Mouse (Mus musculus) heart, postnatal 0 days (tissue): Measurements from ENCODE around the gene Haspin.

Experiments used
- CTCF ChIP-seq: IDR thresholded peaks from 2 replicates; pipeline ENCODE4 v1.5.1; 2016; ENCODE audit warnings: antibody characterized with exemption, control low read depth, low read depth
- EP300 ChIP-seq: IDR thresholded peaks from 2 replicates; pipeline ENCODE4 v1.6.1; 2016; ENCODE audit warnings: antibody characterized with exemption, low read depth

DNA sequence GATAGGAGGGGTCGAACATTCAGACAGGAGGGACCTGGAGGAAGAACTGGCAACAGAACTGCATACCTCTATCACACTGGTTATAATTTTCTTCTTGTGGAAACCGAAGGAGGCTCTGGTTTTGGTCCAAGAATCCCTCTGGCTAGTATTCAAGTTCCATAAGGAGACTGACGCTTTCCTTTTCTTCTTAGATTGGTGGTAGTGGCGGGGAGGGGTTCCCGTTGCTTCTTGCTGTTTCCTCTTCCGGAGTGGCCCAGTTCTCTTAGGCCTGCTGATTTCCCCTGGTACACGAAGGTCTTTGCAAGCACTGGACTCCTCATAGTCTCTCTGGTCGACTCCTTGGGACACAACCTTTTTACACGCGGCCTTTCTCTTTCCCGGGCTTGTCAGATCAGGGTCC lies 978 bp downstream of the Haspin start:
- TF ChIP-seq EP300 (no peak), CTCF (no peak)
